Mouse (Mus musculus) E14TG2a.4 (cell line): ENCODE results near the gene Sf3b4.

Experiments
- CTCF ChIP-seq: conservative IDR thresholded peaks from 2 replicates; pipeline ENCODE4 v1.5.1; 2014; ENCODE audit warnings: low read length
- POU5F1 ChIP-seq: IDR thresholded peaks from 2 replicates; pipeline ENCODE4 v1.6.1; 2014; ENCODE audit warnings: low read length, borderline replicate concordance

DNA sequence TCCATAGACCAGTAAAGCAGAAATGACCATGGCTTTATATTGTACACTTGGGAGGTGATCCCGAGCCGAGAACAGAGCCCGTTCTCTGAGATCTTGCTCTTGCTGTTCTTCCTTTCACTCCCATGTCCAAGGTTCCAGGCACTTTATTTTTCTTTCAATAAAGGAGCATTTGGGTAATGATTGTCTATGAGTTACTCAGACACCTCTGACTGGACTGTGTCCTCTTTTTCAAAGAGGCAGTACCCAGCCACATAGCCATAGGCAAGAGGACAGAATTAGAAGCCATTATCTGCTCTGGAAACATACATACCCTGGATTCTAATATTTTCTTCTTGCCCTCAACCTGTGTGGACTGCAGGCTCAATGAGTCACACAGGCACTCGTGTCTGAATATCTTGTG lies 12.3 kb upstream of the Sf3b4 start:
- no peak for TF ChIP-seq CTCF
- TF ChIP-seq POU5F1, result no peak
